16 mouse cellular contexts compared by ENCODE assay signal in genomic region chr19:46296938-46297337, GRCm38 (mm10).
"Had no signal": no experiment of that assay in that cellular context is flagged by ENCODE, and none has a peak within 500 bp of the region (broad histone marks: within the 10 kb centered on the region; RNA-seq: fewer than 3 reads in every experiment).

No protein-coding gene starts in this region.

- DNase-seq: liver, postnatal 0 days; lung, adult 2 months; midbrain, embryonic 14.5 days; right cerebral cortex, postnatal 14 days; thymus, adult 18-20 months; thymus, postnatal 14 days; thymus, postnatal 36 days had no signal

- H3K36me3 ChIP-seq: liver, embryonic 15.5 days; lung, embryonic 15.5 days; midbrain, embryonic 10.5 days; midbrain, embryonic 12.5 days; neural tube, embryonic 13.5 days; neural tube, embryonic 15.5 days had no signal

- ATAC-seq: liver, postnatal 0 days; lung, postnatal 0 days; midbrain, embryonic 16.5 days had no signal

- H3K9ac ChIP-seq: liver, embryonic 15.5 days; liver, postnatal 0 days; lung, embryonic 15.5 days; midbrain, embryonic 12.5 days; neural tube, embryonic 13.5 days; neural tube, embryonic 15.5 days had no signal

- H3K27ac ChIP-seq: liver, embryonic 15.5 days; lung, embryonic 15.5 days; midbrain, embryonic 10.5 days; midbrain, embryonic 12.5 days; neural tube, embryonic 13.5 days; neural tube, embryonic 15.5 days had no signal

- H3K27me3 ChIP-seq: midbrain, embryonic 12.5 days; neural tube, embryonic 15.5 days had no signal

- H3K4me1 ChIP-seq: liver, embryonic 15.5 days; lung, embryonic 15.5 days; midbrain, embryonic 10.5 days; midbrain, embryonic 12.5 days; neural tube, embryonic 13.5 days; neural tube, embryonic 15.5 days had no signal

- H3K4me2 ChIP-seq: liver, embryonic 15.5 days; lung, embryonic 15.5 days; midbrain, embryonic 12.5 days; neural tube, embryonic 13.5 days; neural tube, embryonic 15.5 days had no signal

- H3K9me3 ChIP-seq: liver, embryonic 15.5 days; lung, embryonic 15.5 days; midbrain, embryonic 10.5 days; midbrain, embryonic 12.5 days; neural tube, embryonic 13.5 days; neural tube, embryonic 15.5 days had no signal

- H3K4me3 ChIP-seq: liver, embryonic 15.5 days; lung, embryonic 15.5 days; midbrain, embryonic 10.5 days; midbrain, embryonic 12.5 days; myocyte; neural tube, embryonic 13.5 days; neural tube, embryonic 15.5 days had no signal
